Mouse (Mus musculus): ENCODE measurements around the gene Slc24a1.
"Not testable (repeated sequence)": the region's sequence is repeated elsewhere in the genome, so short reads cannot be mapped to it uniquely, and the experiment has no call there.

Gene Slc24a1

DNA sequence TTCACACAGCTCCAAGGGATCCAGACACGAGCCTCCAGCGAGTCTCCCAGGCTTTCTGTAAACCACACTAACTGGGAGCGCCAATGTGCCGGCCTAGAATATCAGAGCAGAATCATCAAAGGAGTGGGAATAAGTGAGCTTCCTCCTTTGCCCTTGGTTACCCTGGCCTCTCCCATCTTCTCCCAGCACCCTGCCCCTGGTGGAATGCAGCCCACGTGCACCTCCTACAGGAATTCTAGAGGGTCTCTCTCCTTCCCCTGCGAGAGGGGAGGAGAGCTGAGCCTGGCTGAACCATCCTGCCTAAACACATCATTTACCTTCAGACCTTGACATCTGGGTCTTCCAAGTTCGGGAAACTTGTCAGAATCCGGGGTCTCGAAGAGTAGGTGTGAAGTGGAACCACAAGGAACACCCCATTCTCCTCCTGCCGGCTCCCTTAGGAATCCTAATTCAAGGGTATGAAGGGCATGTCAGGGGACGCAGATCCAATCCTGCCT, at the start of gene Slc24a1:
TSS of gene Slc24a1 (minus strand) at position 447 of the 497 bp plus-strand sequence.
- no peak for DNase-seq (ENCODE audit: low read depth)

DNA sequence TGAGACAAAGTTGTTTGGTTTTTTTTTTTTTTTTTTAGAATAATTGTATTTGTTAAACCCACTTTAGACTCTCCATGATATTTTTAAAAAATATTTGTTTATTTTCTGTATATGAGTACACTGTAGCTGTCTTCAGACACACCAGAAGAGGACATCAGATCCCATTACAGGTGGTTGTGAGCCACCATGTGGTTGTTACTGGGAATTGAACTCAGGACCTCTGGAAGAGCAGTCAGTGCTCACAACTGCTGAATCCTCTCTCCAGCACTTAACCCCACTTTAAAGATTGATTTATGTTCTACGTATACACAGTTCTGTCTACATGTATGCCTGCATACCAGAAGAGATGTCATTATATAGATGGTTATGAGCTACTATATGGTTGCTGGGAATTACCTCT, 44.1 kb upstream of the Slc24a1 start:
- DNase-seq (ENCODE audit: low read depth): not testable (repeated sequence)

DNA sequence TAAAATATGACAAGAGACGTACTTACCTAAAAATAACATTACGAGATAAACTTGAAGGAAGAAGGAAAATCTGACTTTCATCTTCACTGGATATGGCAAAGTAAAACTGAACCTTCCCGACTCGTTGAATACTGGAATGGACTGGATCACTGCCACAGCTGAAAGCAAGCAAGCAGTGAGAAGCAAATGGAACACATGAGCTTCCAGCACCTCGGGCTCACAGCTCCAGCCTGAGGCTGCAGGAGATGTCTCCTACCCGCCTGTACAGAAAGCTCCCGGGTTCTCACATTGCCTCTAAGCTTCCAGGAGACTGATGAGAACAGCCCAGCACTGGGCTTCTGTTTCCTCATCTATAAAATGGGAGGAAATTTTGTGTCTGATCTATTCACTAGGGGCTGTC, 38.9 kb upstream of the Slc24a1 start:
- DNase-seq (ENCODE audit: low read depth): no peak

DNA sequence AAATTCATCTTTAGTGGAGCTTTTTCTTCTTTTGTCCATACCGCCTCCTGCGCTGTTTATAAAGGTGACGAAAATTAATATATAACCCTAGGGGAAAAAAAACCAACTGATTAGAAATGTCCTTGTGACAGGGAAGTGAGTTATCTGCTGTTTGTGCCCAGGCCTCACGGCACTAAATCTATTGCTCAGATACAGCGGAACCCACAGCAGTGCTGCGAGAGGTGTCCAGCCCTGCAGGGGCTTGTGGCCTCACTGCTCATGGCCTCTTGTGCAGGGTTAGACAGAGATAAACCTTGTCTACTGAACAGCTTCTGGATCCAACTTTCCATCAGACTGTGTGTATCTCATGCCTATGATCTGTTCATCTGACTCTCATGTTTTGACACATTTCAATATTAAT, 37.0 kb upstream of the Slc24a1 start:
- DNase-seq (ENCODE audit: low read depth): no peak

DNA sequence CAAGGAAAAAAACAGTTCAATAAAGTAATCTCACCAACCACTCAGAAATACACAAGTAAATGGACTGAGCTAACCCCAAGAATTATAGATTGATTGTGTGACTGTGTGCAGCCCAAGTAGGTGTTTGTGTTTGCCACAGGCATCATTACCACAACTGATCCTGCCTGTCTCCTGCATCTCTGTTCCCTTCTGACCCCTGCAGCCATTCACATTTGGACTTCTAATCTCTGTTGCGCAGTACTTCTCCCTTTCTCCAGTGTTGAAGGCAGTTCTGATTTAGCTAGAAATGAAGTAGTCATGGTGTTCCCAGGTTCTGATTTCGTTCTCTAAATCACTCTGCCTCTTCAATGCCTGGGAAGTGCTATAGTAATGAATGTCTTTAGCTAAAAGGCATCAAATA, 36.2 kb upstream of the Slc24a1 start:
- DNase-seq (ENCODE audit: low read depth): no peak

DNA sequence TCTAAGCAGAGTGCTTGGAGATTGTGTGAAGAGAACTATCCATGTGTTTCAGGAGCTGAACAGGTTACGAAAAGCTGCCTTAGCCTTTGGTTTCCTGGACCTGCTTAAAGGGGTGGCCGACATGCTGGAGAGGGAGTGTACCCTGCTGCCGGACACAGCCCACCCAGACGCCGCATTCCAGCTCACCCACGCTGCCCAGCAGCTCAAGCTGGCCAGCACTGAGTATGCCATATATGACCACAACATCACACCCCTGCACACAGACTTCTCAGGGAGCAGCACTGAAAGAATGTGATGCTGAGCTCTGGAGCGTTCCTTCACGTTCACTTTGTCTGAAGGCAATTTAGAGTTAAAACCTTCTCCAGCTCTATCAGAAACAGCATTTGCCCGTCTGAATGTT, 34.4 kb upstream of the Slc24a1 start:
- no peak for DNase-seq (ENCODE audit: low read depth)

DNA sequence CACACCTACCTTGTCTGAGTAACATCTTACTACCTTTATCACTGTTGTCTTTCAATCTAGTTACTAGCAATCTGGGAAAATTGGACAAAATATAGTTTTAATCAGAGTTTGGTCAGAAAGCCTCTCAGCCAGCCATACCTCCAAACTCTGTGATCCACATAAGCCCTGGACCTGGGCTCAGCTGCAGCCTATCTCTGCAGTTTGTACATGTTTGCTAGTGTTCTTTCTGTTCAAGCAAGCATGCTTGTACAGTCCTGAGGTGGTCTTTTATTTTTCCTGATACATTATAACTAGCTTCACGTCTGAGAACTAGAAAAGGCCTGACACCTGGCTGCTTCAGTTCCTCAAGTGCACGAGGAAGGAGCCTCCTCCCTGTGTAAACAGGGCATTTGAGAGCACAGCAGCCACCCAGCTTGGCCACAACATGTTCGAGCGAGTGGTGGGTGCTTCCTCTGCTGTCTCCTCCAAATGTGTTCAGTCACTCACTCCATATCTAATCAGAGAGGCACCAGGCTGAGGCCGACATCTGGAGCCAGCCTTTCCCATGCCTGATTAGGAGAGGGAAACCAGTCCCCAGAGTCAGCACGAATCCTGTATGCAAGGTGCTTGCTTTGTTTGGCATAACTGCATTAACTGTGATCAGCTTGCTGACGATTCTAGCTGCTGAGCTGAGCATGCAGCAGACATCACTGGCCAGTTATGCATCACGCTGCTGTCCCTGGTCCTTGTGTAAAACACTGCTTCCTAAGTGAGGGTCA, 33.8 kb upstream of the Slc24a1 start:
- DNase-seq (ENCODE audit: low read depth): peak; percentile 10

DNA sequence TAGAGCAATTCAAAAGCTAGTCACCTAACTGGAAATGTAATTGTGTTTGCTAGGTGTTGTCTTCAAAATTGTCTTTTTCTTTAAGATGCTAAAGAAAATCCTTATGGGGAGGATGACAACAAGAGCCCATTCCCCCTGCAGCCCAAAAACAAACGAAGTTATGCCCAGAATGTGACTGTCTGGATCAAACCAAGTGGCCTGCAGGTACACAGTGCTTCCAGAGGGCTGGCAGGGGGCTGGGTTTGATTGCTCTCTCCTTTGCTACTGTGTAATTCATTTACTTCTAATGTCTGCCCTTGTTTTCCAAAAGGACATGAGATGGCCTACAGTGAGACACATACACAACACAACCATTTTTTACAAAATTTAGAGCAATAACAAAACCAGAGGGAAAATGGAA, 30.5 kb upstream of the Slc24a1 start:
- DNase-seq (ENCODE audit: low read depth): no peak

DNA sequence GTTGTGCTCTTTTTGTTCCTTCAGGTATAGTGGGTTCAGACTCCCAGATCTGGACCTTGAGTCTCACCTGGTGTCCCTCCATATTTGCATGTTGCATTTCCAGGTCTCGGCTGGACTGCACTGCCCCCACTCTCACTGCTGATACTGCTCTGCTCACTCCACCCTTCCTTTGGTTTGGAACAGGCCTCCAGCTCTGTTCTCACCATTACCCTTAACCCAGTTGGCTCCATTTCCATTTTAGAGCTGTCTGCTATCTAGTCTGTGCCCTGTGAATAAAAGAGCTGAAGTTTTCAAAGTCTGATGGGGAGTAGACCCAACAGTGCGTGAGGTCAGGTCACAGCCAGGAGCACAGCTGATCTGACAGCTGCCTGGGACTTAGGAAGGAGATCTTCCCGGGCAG, 29.1 kb upstream of the Slc24a1 start:
- no peak for DNase-seq (ENCODE audit: low read depth)

DNA sequence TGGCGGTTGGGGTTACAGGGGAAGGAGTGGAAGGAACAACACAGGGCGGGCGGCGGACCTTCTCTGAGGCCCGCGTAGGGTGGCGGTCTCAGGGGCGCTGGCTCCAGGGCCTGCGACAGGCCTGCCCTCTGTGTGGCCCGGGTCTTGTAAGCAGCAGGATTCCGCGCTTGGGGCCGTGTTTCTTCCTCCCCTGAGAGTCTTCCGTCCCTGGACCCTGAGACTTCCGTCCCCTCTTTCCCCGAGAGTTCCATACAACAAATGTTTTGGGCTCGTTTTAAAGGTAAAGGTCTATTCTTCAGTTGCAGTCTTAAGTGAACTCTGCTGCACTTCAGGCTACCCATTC, 9.5 kb upstream of the Slc24a1 start:
- no peak for DNase-seq (ENCODE audit: low read depth)

DNA sequence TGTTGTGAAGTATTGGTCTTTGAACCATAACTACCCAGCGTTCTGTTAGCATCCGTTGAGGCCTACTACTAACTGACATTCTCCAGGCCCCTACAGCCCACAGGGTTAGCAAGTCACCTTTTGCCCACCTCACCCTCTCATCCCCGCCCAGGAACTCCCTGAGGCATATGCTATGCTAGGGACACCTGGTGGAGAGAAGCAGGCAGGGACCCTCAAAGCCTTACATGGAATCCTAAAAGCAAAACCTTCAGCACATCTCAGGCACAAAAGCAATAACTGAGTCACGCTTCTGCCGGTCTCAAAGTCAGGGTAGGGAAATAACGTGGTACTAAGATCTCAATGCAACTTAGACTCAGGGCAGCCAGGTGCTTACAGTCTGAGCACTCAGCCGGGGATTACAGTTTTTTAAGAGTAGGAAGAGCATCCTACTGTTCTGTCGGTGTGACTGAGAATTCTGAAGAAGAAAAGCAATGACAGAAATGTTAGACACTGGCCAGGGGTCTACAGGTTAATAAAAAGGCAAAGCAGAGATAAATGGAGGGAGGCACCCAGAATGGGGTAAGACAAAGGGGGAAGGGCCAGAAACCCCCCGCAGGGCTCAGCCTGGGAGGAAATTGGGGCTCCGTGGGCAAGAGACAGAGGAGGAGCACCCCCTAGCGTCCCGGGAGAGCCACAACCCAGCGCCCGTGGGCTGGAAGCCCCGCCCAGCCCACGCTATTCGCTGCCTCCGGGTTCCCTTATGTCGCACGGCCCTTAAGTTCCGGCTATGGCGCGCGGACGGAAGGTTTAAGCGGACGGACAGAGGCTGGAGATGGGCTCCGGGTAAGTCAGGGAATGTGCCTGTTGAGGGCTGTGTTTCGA, 8.9 kb upstream of the Slc24a1 start, which contains the start of gene Ints14:
TSS of gene Ints14 (plus strand) at position 789 of the 861 bp plus-strand sequence.
- DNase-seq (ENCODE audit: low read depth): peak; percentile 96

DNA sequence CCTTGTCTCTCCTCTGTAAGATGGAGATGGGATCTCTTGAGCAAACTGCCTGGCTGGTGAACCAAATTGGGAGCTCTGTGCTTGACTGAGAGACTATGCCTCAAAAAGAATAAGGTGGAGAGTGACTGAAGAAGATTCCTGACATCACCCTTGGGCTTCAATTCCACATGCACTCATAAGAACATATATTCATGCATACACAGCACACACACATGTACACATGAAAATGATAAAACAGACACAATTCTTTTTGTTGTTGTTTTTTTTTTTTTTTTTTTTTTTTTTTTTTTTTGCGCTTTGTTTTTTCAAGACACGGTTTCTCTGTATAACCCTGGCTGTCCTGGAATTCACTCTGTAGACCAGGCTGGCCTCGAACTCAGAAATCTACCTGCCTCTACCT, 5.9 kb upstream of the Slc24a1 start:
- DNase-seq (ENCODE audit: low read depth): no peak

DNA sequence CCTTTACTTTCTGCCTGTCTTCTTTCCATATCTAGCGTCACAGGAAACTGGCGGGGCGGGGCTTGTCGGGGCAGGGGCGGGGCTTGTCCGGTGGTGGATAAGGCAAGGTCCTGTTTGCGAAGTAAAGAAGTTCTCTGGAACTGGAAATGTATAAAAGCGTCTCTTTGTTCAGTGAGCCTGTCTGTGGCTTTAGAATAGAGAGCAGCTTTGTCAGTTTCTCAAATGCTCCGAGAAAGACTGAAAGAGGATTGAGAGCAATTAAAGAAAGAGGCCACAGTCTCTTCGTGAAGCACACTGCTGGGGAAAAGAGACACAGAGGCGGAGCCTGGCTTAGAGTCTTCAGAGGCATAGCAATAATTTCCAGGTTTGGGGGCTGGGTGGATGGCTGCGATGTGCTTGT, 4.9 kb upstream of the Slc24a1 start:
- no peak for DNase-seq (ENCODE audit: low read depth)

DNA sequence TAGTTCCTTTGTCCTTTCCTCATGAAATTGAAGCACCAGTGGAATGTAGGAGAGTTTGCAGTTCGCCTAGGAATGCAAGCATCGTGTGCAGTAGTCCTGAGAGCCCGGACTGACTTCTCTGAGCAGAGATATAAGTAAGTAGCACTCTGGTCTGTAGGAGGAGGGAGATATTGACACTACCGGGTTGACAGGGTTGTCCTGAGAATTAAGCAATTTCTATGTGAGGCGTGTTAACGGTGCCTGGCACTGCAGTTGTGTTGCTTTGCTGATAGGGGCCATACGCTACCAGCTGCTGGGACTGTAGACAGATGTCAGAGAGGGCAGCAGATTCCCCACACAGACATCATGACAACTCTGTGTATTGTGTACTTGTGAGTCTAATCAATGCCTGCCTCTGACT, 1.8 kb upstream of the Slc24a1 start:
- DNase-seq (ENCODE audit: low read depth): no peak

DNA sequence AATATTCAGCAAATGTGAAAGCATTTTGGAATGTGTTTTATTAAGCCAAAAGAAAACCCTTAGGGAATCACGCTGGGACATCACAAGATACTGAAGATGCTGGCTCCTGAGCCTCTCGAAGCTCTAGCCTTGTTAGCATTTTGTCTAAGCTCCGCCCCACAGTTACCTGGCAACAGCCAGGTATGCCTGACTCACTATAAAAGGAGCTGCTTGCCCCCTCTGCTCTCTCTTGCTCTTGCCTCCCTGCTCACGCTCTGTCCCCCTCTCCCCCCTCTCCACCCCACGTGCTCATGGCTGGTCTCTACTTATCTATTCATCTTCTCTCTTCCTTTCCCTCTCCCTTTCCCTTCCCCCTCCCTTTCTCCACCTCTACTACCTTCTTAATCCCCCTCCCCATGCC, 648 bp upstream of the Slc24a1 start:
- no peak for DNase-seq (ENCODE audit: low read depth)

DNA sequence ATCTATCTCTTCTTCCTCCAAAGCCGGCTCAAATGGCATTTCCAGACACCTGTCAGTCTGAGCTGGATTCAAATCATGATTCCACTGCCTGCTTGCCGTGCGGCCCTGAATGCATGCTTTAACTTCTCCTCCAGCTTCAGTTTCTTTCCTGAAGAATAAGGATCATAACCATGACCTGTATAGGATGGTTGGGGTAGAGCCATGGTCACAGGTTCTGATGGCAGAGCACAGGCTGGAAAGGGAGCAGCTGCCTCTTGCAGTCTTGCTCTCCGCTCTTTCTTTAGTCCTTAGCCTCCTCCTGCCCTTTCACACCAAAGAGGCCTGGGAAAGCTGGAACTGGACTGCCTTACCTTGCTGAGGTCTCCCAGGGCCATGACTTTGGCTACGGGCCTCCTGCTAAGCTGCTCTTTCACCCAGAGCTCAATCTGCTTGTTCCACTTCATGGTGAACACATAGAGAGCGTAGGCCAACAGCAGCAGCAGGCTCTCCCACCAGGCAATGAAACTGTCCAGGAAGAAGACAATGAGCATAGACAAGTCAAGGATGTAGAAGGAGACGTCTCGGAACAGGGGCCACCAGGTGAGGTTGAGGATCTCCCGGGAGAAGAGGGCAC, 3.8 kb downstream of the Slc24a1 start:
- no peak for DNase-seq (ENCODE audit: low read depth)

DNA sequence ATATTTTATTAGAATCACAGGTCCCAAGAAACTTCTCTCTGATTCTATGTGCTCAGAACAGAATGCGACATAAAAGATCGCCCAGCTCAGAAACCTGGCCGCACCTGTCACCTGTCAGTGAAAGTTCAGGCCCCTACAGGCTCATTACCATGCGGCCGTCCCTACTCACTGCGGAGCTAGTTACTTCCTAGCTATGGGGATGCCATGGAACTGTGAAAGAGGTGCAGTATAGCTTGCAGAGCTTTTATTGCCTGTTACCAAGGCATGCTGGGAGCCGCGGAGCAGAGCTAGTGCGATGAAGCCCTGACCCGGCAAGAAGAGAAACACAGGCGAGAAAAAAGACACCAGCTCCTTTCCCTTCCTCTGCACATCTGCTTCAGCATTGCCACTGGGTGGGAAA, 7.4 kb downstream of the Slc24a1 start:
- DNase-seq (ENCODE audit: low read depth): no peak

DNA sequence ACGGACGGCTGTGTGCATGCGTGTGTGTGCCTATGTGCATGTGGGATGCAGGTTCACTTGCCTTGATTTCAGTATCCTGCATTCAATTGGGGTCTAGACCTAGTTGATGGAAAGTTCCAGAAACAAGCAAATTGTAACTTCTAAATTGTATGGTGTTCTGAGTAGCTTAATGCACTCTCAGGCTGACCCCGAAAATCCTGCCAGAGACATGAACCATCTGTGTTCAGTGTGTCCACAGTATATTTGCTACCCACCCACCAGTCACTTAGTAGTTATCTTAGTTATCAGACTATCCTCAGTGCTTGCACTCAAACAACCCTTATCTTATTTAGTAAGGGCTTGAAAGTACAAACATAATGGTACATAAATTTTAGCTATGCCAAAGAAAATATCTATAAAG, 9.8 kb downstream of the Slc24a1 start:
- DNase-seq (ENCODE audit: low read depth): no peak

DNA sequence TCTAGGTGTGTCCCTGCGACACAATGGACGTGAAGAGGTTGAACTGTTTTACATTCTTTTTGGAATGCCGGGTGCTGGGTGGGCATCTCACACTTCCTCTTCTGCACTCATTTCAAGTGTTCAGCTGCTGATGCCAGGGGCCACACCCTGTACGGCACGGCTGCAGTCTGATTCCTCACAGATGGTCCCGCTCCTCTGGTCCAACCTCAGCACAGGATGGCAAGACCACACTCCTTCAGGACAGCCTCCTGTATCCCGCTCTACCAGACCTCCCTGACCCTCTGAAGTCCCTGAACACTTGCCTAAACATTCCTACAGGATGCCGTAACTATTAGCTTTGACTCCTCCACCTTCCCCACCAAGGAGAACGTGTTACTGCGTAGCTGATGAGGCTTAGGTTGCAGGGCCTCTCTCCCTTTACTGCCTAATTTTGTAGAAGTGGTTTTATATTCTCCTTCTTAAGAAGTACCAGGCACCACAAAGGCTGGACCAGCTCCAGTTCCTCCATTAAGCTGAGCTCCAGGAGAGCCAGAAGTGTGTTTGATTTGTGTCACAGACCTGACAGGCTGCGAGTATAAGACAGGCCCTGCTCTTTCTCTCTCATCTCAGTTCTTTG, 10.6 kb downstream of the Slc24a1 start:
- no peak for DNase-seq (ENCODE audit: low read depth)

DNA sequence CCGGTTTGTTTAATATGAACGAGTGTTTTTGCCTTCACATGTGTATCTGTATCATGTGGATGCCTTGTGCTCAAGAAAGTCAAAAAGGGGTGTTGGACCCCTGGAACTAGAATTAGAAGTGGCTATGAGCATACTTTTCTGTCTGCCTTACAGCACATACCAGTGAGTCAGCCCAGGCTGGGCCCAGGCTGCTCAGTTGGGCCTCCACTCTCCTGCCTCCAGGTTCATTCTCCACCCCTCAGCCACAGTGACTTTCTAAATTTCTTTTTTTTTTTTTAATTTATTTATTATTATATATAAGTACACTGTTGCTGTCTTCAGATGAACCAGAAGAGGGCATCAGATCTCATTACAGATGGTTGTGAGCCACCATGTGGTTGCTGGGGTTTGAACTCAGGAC, 11.6 kb downstream of the Slc24a1 start:
- no peak for DNase-seq (ENCODE audit: low read depth)

DNA sequence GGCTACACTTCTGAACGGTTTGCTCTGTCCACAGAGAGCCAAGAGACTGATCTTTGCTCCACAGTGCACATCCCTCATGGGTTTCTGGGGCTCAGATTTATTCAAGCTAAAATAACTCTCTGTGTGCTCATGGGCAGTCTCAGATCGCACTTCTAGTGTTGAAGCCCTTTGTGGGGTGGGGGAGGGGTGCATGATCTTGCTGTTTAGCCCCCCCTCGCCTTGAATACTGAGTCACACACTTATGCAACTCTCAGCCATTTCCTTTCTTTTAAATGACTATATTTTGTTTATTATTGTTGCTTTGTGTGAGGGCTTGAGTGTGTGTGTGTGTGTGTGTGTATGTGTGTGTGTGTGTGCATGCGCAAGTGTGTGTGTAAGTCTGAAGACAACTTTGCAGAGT, 12.1 kb downstream of the Slc24a1 start:
- DNase-seq (ENCODE audit: low read depth): no peak

DNA sequence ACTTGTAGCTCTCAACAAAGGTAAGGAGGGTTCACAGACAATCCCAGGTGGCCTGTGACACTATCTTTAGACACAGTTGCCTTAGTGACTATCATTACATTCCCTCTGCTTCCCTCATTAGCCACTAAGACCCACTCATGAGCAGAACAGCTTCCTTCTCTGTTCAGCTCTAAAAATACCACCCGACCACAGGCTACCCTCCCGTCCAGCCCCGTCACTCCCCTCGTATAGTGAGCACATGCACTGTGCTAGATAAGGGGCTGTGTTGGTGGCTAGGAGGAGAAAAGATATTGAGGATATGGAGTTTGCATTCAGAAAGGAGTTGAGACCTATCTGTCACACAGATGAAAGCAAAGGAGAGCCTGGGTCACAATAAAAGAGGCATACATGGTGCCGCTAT, 12.9 kb downstream of the Slc24a1 start:
- no peak for DNase-seq (ENCODE audit: low read depth)
